Mouse (Mus musculus) midbrain, embryonic 13.5 days (tissue): ENCODE measurements around the gene Kl. TPM values are rescaled to one million over a fixed set of nuclear protein-coding genes. Genes with fewer than 3 reads are reported as not detected.

Experiments
- ATAC-seq: fragments of 200-750 bp; cut with Nextera tagmentation; 2 replicates; pipeline ENCODE4 v1.8.0; 2017; ENCODE audit warnings: mild to moderate bottlenecking, moderate TSS enrichment, moderate library complexity
- H3K27ac ChIP-seq: fragments of 300-500 bp; sonication (generic); 2 replicates; pipeline ENCODE4 v1.5.1; 2015; ENCODE audit warnings: inconsistent platforms, mild to moderate bottlenecking, moderate library complexity
- H3K27me3 ChIP-seq: fragments of 300-500 bp; sonication (generic); 2 replicates; pipeline ENCODE4 v1.6.1; 2015; ENCODE audit warnings: mild to moderate bottlenecking, inconsistent platforms
- H3K36me3 ChIP-seq: fragments of 300-500 bp; sonication (generic); 2 replicates; pipeline ENCODE4 v1.6.1; 2015; ENCODE audit warnings: mild to moderate bottlenecking, inconsistent platforms
- H3K4me1 ChIP-seq: fragments of 300-500 bp; sonication (generic); replicated peaks from 2 replicates; pipeline ENCODE4 v1.6.1; 2015; ENCODE audit warnings: inconsistent platforms
- H3K4me2 ChIP-seq: fragments of 300-500 bp; sonication (generic); replicated peaks from 2 replicates; pipeline ENCODE4 v1.6.1; 2015; ENCODE audit warnings: moderate library complexity, mild to moderate bottlenecking, inconsistent platforms
- H3K4me3 ChIP-seq: fragments of 300-500 bp; sonication (generic); replicated peaks from 2 replicates; pipeline ENCODE4 v1.5.1; 2015; ENCODE audit warnings: mild to moderate bottlenecking, inconsistent platforms
- H3K9ac ChIP-seq: fragments of 300-500 bp; sonication (generic); replicated peaks from 2 replicates; pipeline ENCODE4 v1.6.1; 2015; ENCODE audit warnings: mild to moderate bottlenecking, inconsistent platforms
- H3K9me3 ChIP-seq: fragments of 300-500 bp; sonication (generic); 2 replicates; pipeline ENCODE4 v1.6.1; 2016; ENCODE audit warnings: mild to moderate bottlenecking, inconsistent platforms
- WGBS: fragments of 180-500 bp; shearing (Covaris S2); methylation state at CpG from one replicate; pipeline ENCODE4 v1.1.7; 2015; 5-methylcytosine and 5-hydroxymethylcytosine counted together
- polyA plus RNA-seq: library from polyadenylated mRNA; unstranded; fragments of >200 nt; fragmentation: Nextera tagmentation; extraction: Ambion mirVana; gene quantifications from 2 replicates; pipeline ENCODE4 v1.2.1, GENCODE M21; 2015

Gene Kl
- polyA plus RNA-seq, 1 experiment from 2014 or later: 0.67 TPM

GRCm38 (mm10) chr5:150971126-150971525, 18.7 kb downstream of the Kl start:
- ATAC-seq: no peak
- Histone ChIP-seq H3K9ac (no peak overlapping the region), H3K9me3 (no peaks in the 10 kb centered on the region)

GRCm38 (mm10) chr5:150974226-150974625, 21.8 kb downstream of the Kl start:
- H3K4me2 ChIP-seq: no peak overlapping the region
- H3K9me3 ChIP-seq: no peaks in the 10 kb centered on the region
- ATAC-seq: no peak
- H3K27ac ChIP-seq: no peak overlapping the region
- H3K4me3 ChIP-seq: no peak overlapping the region
- H3K36me3 ChIP-seq: no peaks in the 10 kb centered on the region
- 0 out of 2 replicates have a peak, but pooled peaks cover 4% of the 10 kb centered on the region for H3K4me1 ChIP-seq
- no peak overlapping the region for H3K9ac ChIP-seq
- whole genome bisulfite sequencing: 87% methylated on average over 3 of the region's 3 CpGs
- H3K27me3 ChIP-seq: no peaks in the 10 kb centered on the region

More at GRCm38 (mm10) chr5:150971126-150971525, 18.7 kb downstream of the Kl start:
- Histone ChIP-seq H3K4me1 (0 out of 2 replicates have a peak, but pooled peaks cover 4% of the 10 kb centered on the region), H3K4me2 (no peak overlapping the region), H3K4me3 (no peak overlapping the region), H3K27ac (no peak overlapping the region), H3K36me3 (no peaks in the 10 kb centered on the region), H3K27me3 (no peaks in the 10 kb centered on the region)
- WGBS: 85% methylated on average over 6 of the region's 6 CpGs

- Histone ChIP-seq H3K4me1 (no peaks in the 10 kb centered on the region), H3K36me3 (no peaks in the 10 kb centered on the region), H3K27me3 (no peaks in the 10 kb centered on the region), H3K9ac (no peak overlapping the region), H3K4me3 (no peak overlapping the region), H3K9me3 (peaks cover 5% of the 10 kb centered on the region; the same call in 1 of the 2 replicates), H3K27ac (no peak overlapping the region), H3K4me2 (no peak overlapping the region)
- ATAC-seq: no peak
- WGBS: 85% methylated on average over 14 of the region's 14 CpGs
Observed at GRCm38 (mm10) chr5:150977383-150977958, 25.1 kb downstream of the Kl start.

DNA sequence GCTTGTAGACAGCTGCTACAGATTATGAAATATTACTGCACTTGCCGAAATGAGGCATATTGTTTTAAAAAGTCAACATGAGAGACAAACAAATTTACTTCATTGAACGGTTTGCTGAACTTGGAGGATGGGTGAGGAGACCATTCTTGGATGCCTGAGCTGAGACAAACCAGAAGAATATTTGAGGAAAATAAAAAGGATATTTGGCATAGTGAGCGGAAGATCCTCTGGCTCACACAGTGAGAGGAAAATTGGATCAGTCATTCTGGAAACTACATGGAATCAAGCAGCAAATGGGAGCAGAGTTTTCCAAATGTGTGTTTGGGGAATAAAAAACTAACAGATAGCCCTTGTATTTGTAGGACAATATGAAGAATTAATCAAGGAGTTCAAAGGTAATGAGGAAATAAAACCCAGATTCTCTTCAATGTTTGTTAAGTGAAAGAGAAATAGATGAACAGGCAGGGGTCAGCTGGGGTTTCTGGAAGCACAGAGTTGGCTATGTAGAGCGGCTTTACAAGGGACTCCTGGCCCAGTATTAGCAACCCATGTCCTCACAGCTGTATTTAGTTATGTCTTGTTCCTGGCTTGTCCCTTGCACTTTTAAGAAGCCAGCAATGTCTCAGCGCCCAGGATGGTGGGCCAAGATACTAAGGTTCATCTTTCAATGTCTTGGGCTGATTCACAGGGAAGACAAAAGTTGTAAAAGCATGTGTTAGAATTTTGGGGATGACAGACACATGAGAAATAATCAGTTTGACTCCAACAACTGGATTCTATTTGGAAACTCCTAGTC, 27.1 kb downstream of the Kl start:
- H3K27ac ChIP-seq: no peak overlapping the region
- no peak overlapping the region for H3K4me2 ChIP-seq
- H3K9ac ChIP-seq: no peak overlapping the region
- no peaks in the 10 kb centered on the region for H3K4me1 ChIP-seq
- 85% methylated on average over 5 of the region's 5 CpGs for WGBS
- H3K27me3 ChIP-seq: no peaks in the 10 kb centered on the region
- H3K4me3 ChIP-seq: no peak overlapping the region
- no peak for ATAC-seq
- peaks cover 5% of the 10 kb centered on the region; the same call in 1 of the 2 replicates for H3K9me3 ChIP-seq
- no peaks in the 10 kb centered on the region for H3K36me3 ChIP-seq

- Histone ChIP-seq H3K36me3 (no peaks in the 10 kb centered on the region), H3K9ac (no peak overlapping the region), H3K4me1 (no peaks in the 10 kb centered on the region), H3K4me3 (no peak overlapping the region), H3K9me3 (peaks cover 5% of the 10 kb centered on the region; the same call in 1 of the 2 replicates), H3K4me2 (no peak overlapping the region), H3K27me3 (no peaks in the 10 kb centered on the region), H3K27ac (no peak overlapping the region)
- WGBS: 90% methylated on average over 2 of the region's 2 CpGs
- no peak for ATAC-seq
Observed at GRCm38 (mm10) chr5:150982082-150982481, 29.7 kb downstream of the Kl start.

GRCm38 (mm10) chr5:150994096-150994495, 41.7 kb downstream of the Kl start:
- Histone ChIP-seq H3K36me3 (no peaks in the 10 kb centered on the region), H3K4me1 (no peaks in the 10 kb centered on the region), H3K4me2 (no peak overlapping the region), H3K9me3 (no peaks in the 10 kb centered on the region), H3K27ac (no peak overlapping the region), H3K27me3 (no peaks in the 10 kb centered on the region), H3K4me3 (no peak overlapping the region), H3K9ac (no peak overlapping the region)
- WGBS: 90% methylated on average over 7 of the region's 7 CpGs
- ATAC-seq: no peak

DNA sequence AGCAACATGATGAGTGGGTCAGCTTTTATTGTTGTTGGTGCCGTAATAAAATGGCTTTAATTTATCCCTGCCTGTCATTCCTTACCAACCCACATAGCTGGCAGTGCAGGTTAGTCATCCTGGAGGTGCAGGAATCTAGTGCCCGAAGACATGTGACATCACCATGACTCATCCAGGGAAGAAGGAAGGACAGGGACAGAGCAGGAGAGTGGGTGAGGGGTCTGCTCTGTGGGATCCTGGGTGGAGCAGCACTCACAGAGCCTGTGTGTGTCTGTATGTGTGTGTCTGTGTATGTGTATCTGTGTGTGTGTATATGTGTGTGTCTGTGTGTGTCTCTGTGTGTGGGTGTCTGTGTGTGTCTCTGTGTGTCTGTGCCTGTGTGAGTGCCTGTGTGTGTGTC, 44.2 kb downstream of the Kl start:
- no peak overlapping the region for H3K4me3 ChIP-seq
- H3K27ac ChIP-seq: no peak overlapping the region
- no peak overlapping the region for H3K9ac ChIP-seq
- H3K9me3 ChIP-seq: no peaks in the 10 kb centered on the region
- H3K4me2 ChIP-seq: no peak overlapping the region
- H3K36me3 ChIP-seq: no peaks in the 10 kb centered on the region
- no peaks in the 10 kb centered on the region for H3K4me1 ChIP-seq
- 0 out of 2 replicates have a peak, but pooled peaks have one; percentile 27 for ATAC-seq
- WGBS: 86% methylated on average over 2 of the region's 2 CpGs
- H3K27me3 ChIP-seq: no peaks in the 10 kb centered on the region

GRCm38 (mm10) chr5:151001111-151001510, 48.7 kb downstream of the Kl start:
- H3K4me3 ChIP-seq: no peak overlapping the region
- no peak for ATAC-seq
- no peak overlapping the region for H3K9ac ChIP-seq
- no peaks in the 10 kb centered on the region for H3K9me3 ChIP-seq
- no peaks in the 10 kb centered on the region for H3K36me3 ChIP-seq
- no peaks in the 10 kb centered on the region for H3K4me1 ChIP-seq
- no peaks in the 10 kb centered on the region for H3K27me3 ChIP-seq
- no peak overlapping the region for H3K27ac ChIP-seq
- H3K4me2 ChIP-seq: no peak overlapping the region
- WGBS: 94% methylated on average over 7 of the region's 7 CpGs

DNA sequence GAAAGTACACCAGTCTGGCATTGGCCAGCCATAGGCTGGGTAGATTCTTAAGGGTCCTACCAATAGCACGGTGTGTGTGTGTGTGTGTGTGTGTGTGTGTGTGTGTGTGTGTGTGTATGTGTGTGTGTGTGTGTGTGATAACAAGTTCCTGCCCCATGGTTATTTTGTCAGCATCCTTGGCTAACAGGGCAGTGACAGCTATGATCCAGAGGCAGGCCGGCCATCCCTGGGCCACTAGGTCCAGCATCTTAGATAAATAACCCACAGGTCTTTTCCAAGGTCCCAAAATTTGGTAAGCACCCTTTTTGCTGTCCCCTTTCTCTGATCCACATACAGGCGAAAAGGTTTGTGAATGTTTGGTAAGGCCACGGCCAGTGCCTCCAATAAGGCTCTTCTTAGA, 49.6 kb downstream of the Kl start:
- no peak overlapping the region for H3K27ac ChIP-seq
- H3K4me2 ChIP-seq: no peak overlapping the region
- H3K9me3 ChIP-seq: no peaks in the 10 kb centered on the region
- no peak overlapping the region for H3K9ac ChIP-seq
- H3K36me3 ChIP-seq: no peaks in the 10 kb centered on the region
- WGBS: 98% methylated on average over 4 of the region's 4 CpGs
- no peak for ATAC-seq
- H3K4me1 ChIP-seq: no peaks in the 10 kb centered on the region
- H3K4me3 ChIP-seq: no peak overlapping the region
- H3K27me3 ChIP-seq: no peaks in the 10 kb centered on the region

- no peak for ATAC-seq
- WGBS: 78% methylated on average over 1 of the region's 1 CpGs
- no peak overlapping the region for H3K4me2 ChIP-seq
- H3K36me3 ChIP-seq: no peaks in the 10 kb centered on the region
- H3K4me1 ChIP-seq: no peaks in the 10 kb centered on the region
- no peak overlapping the region for H3K27ac ChIP-seq
- H3K27me3 ChIP-seq: no peaks in the 10 kb centered on the region
- no peaks in the 10 kb centered on the region for H3K9me3 ChIP-seq
- H3K4me3 ChIP-seq: no peak overlapping the region
- no peak overlapping the region for H3K9ac ChIP-seq
Observed at GRCm38 (mm10) chr5:151004216-151004755, 51.9 kb downstream of the Kl start.

DNA sequence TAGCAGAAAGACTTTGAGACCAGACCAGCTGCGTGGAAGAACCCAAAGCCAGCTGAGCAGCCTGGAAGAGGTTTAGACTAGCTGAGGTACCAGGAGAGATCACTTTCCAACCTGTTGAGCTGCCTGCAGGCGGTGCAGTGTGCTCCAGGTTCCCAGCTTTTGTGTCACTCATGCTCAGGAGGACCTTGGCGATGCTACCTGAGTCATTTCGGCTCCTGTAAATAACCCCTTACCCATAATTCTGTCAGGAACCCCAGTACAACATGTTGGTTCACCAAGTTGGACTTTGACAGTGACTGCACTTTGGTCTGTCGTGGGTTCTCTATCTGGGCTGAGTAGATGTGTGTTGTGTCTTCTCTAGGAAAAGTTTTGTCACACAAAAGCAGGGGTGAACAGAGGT, 66.0 kb downstream of the Kl start:
- no peak for ATAC-seq
- no peak overlapping the region for H3K27ac ChIP-seq
- no peaks in the 10 kb centered on the region for H3K36me3 ChIP-seq
- peaks cover 9% of the 10 kb centered on the region for H3K4me1 ChIP-seq
- WGBS: 74% methylated on average over 5 of the region's 5 CpGs
- no peaks in the 10 kb centered on the region for H3K9me3 ChIP-seq
- H3K27me3 ChIP-seq: no peaks in the 10 kb centered on the region
- H3K4me3 ChIP-seq: no peak overlapping the region
- no peak overlapping the region for H3K4me2 ChIP-seq
- no peak overlapping the region for H3K9ac ChIP-seq

DNA sequence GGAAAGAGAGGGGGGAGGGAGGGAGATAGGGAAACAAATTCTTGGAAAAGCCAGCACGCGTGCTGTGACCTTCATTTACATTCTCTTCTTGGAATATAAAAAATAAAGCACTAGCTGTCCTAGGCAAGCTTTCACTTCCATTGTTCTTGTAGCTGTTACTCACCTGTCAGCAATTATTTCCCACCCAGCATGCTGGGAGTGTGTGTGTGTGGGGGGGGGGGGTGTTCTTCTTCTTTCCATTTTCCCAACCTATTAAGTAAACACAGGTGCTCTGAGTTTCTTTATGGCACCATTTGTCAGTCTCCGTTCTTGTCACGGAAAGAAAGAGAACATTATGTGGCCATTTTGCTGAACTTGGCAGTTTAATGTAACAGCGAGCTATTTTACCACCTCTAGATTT, 66.6 kb downstream of the Kl start:
- H3K9me3 ChIP-seq: no peaks in the 10 kb centered on the region
- peaks cover 13% of the 10 kb centered on the region for H3K4me1 ChIP-seq
- ATAC-seq: no peak
- no peak overlapping the region for H3K4me2 ChIP-seq
- H3K36me3 ChIP-seq: no peaks in the 10 kb centered on the region
- H3K4me3 ChIP-seq: no peak overlapping the region
- 76% methylated on average over 5 of the region's 5 CpGs for WGBS
- no peak overlapping the region for H3K9ac ChIP-seq
- H3K27me3 ChIP-seq: no peaks in the 10 kb centered on the region
- H3K27ac ChIP-seq: no peak overlapping the region
